Mouse (Mus musculus) stomach, embryonic 16.5 days (tissue): Measurements from ENCODE around the gene R3hcc1l. TPM values are rescaled to one million over a fixed set of nuclear protein-coding genes. Genes with fewer than 3 reads are reported as not detected.

Source experiments
- ATAC-seq: fragments of 200-750 bp; cut with Nextera tagmentation; 2 replicates; pipeline ENCODE4 v1.8.0; 2017; ENCODE audit warnings: moderate number of reproducible peaks, moderate TSS enrichment; ENCODE audit not compliant: insufficient read depth, low FRiP score
- H3K27ac ChIP-seq: fragments of 300-500 bp; sonication (generic); 2 replicates; pipeline ENCODE4 v1.5.1; 2014; ENCODE audit warnings: low read length
- H3K27me3 ChIP-seq: fragments of 300-500 bp; sonication (generic); 2 replicates; pipeline ENCODE4 v1.6.1; 2014; ENCODE audit warnings: low read length, control low read depth, mixed read lengths; ENCODE audit not compliant: control insufficient read depth, insufficient read depth
- H3K36me3 ChIP-seq: fragments of 300-500 bp; sonication (generic); 2 replicates; pipeline ENCODE4 v1.6.1; 2014; ENCODE audit warnings: low read length; ENCODE audit not compliant: control insufficient read depth, insufficient read depth
- H3K4me1 ChIP-seq: fragments of 300-500 bp; sonication (generic); 2 replicates; pipeline ENCODE4 v1.6.1; 2014; ENCODE audit warnings: low read length, control low read depth, mixed read lengths; ENCODE audit not compliant: control insufficient read depth, insufficient read depth
- H3K4me2 ChIP-seq: fragments of 300-500 bp; sonication (generic); 2 replicates; pipeline ENCODE4 v1.6.1; 2014; ENCODE audit warnings: low read depth, low read length, mixed read lengths
- H3K4me3 ChIP-seq: fragments of 300-500 bp; sonication (generic); replicated peaks from 2 replicates; pipeline ENCODE4 v1.5.1; 2014; ENCODE audit warnings: mild to moderate bottlenecking, low read length
- H3K9ac ChIP-seq: fragments of 300-500 bp; sonication (generic); 2 replicates; pipeline ENCODE4 v1.6.1; 2014; ENCODE audit warnings: low read length
- H3K9me3 ChIP-seq: fragments of 300-500 bp; sonication (generic); replicated peaks from 2 replicates; pipeline ENCODE4 v1.6.1; 2016; ENCODE audit warnings: low read length, control low read depth; ENCODE audit not compliant: control insufficient read depth
- WGBS: fragments of 180-500 bp; shearing (Covaris S2); extraction: QIAGEN DNeasy Blood & Tissue Kit; methylation state at CpG from one replicate; pipeline ENCODE4 v1.1.7; 2014; 5-methylcytosine and 5-hydroxymethylcytosine counted together
- polyA plus RNA-seq: library from polyadenylated mRNA; unstranded; fragments of >200 nt; fragmentation: Nextera tagmentation; extraction: Ambion mirVana; gene quantifications from 2 replicates; pipeline ENCODE4 v1.2.1, GENCODE M21; 2015

The R3hcc1l gene
- polyA plus RNA-seq, 1 experiment from 2014 or later = 22.2 TPM

DNA sequence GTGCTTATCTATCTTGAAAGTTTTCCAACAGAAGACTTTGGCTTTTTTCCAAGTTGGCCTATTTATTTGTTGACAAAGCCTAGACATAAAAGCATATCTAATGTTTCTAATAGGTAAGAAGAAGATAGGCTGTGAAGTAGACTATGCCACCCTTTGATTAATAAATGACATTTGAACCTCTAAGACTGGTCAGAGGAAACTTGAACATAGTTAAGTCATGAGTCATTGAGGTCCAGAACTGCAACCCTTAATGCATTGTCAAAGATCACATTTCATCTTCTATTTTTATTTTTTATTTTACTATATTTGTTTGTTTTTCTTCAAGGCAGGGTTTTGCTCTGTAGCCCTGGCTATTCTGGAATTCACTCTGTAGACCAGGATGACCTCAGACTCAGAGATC is 48.5 kb downstream of the R3hcc1l start:
- no peaks in the 10 kb centered on the region for H3K36me3 ChIP-seq
- no peaks in the 10 kb centered on the region for H3K4me1 ChIP-seq
- no peak for ATAC-seq
- no peak overlapping the region for H3K4me3 ChIP-seq
- H3K9me3 ChIP-seq = no peaks in the 10 kb centered on the region
- no peak overlapping the region for H3K9ac ChIP-seq
- no peak overlapping the region for H3K4me2 ChIP-seq
- H3K27me3 ChIP-seq = no peaks in the 10 kb centered on the region
- H3K27ac ChIP-seq = no peak overlapping the region

DNA sequence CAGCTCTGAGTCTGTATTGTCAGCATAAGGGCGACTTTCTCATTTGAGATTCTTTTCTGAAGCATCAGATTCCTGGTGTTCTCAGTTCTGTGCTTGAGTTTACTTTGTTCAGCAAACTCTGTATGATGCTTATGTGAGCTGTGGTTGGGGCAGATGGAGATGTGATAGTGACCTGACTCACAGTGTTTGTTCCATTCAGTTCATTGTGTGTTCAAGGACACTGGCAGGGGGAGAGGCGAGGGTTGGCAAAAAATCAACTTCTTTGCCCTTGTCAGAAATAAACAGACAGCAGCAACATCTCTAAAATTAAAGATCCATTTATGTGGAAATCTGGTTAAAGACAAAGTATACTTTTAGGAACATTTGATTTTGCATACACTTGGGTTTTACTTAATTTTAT is 50.5 kb downstream of the R3hcc1l start:
- Histone ChIP-seq H3K9ac (no peak overlapping the region), H3K27ac (no peak overlapping the region), H3K9me3 (no peaks in the 10 kb centered on the region), H3K4me2 (no peak overlapping the region), H3K36me3 (no peaks in the 10 kb centered on the region), H3K4me1 (no peaks in the 10 kb centered on the region), H3K4me3 (no peak overlapping the region), H3K27me3 (no peaks in the 10 kb centered on the region)
- no peak for ATAC-seq
- 71% methylated on average over 2 of the region's 2 CpGs for WGBS

DNA sequence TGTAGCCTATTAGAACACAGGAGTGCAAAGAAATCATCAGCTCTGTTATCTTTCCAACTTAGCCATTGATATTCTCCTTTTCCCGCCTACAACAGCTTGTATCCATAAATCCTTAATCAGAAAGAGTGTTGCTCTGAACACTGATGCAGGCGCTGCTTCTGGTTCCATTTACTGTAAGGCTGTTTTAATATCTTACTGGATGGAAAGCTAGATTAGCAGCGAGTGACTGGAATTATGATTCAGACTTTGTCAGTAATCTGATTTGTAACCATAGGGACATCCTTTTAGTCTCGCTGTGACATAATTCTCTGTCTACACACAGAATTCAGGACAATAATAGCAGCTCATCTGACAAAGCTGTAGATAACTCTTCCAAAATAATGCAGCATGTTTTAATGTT is 52.7 kb downstream of the R3hcc1l start:
- H3K9me3 ChIP-seq = no peaks in the 10 kb centered on the region
- no peak overlapping the region for H3K4me2 ChIP-seq
- H3K4me1 ChIP-seq = no peaks in the 10 kb centered on the region
- H3K4me3 ChIP-seq = no peak overlapping the region
- H3K36me3 ChIP-seq = no peaks in the 10 kb centered on the region
- no peak overlapping the region for H3K9ac ChIP-seq
- H3K27ac ChIP-seq = no peak overlapping the region
- H3K27me3 ChIP-seq = no peaks in the 10 kb centered on the region
- WGBS = 84% methylated on average over 4 of the region's 4 CpGs
- no peak for ATAC-seq

DNA sequence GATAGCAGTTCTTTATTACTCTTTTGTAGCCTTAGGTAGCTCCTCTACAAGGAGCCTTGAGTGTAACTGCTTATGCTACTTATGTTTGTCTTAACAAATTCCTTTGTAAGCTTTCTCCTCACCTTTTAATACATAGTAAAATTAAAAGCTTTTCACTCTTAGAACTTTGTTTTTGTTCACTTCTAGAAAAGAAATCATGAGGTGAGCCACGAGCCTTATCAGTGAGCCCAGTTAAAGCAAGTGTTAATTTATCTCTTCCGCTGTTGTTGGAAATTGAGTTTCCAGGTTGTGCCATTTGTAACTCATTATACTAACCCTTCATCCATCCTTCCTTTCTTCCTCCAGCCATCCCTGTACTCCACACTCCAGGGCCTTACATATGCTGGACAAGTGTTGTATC is 56.8 kb downstream of the R3hcc1l start:
- no peak overlapping the region for H3K4me3 ChIP-seq
- H3K36me3 ChIP-seq = no peaks in the 10 kb centered on the region
- H3K27me3 ChIP-seq = no peaks in the 10 kb centered on the region
- no peak overlapping the region for H3K27ac ChIP-seq
- H3K4me1 ChIP-seq = no peaks in the 10 kb centered on the region
- H3K9ac ChIP-seq = no peak overlapping the region
- H3K9me3 ChIP-seq = no peaks in the 10 kb centered on the region
- no peak for ATAC-seq
- 70% methylated on average over 2 of the region's 2 CpGs for WGBS
- H3K4me2 ChIP-seq = no peak overlapping the region

DNA sequence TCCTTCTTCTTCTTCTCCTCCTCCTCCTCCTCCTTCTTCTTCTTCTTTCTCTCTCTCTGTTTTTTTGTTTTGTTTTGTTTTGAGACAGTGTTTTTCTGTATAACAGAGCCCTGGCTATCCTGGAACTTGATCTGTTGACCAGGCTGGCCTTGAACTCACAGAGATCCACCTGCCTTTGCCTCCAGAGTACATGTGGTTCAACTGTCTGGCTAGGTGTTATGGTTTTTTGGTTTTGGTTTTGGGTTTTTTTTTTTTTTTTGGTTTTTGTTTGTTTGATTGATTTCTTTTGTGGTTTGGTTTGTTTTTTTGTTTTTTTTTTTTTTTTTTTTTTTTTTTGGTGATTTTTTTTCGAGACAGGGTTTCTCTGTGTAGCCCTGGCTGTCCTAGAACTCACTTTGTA is 58.3 kb downstream of the R3hcc1l start:
- Histone ChIP-seq H3K4me3 (no peak overlapping the region), H3K27me3 (no peaks in the 10 kb centered on the region), H3K9ac (no peak overlapping the region), H3K4me1 (no peaks in the 10 kb centered on the region), H3K4me2 (no peak overlapping the region), H3K36me3 (no peaks in the 10 kb centered on the region), H3K9me3 (no peaks in the 10 kb centered on the region), H3K27ac (no peak overlapping the region)
- no CpG with 5 or more reads among the region's 1 CpGs for WGBS
- no peak for ATAC-seq

DNA sequence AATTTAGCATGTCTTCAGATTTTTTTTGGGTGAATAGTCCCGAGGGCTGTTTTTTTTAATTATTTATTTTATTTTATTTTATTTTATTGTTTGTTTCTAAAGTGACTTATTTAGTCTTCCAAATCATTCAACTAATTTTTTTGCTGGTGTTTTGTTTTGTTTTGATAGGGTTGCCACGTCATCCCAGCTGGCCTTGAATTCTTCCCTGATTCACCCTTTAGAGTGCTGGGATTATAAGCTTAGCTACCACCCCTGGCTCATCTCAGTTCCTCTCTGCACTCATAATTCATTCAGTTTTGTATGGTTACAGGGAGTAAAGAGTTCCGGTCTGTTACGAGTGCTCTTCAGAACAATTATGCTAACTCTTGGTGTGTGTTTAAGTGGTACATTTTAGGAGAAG is 60.1 kb downstream of the R3hcc1l start:
- no peak overlapping the region for H3K4me2 ChIP-seq
- H3K9me3 ChIP-seq = no peaks in the 10 kb centered on the region
- ATAC-seq = no peak
- no peaks in the 10 kb centered on the region for H3K27me3 ChIP-seq
- WGBS = 74% methylated on average over 4 of the region's 4 CpGs
- no peaks in the 10 kb centered on the region for H3K4me1 ChIP-seq
- H3K36me3 ChIP-seq = no peaks in the 10 kb centered on the region
- H3K27ac ChIP-seq = no peak overlapping the region
- H3K9ac ChIP-seq = no peak overlapping the region
- no peak overlapping the region for H3K4me3 ChIP-seq

DNA sequence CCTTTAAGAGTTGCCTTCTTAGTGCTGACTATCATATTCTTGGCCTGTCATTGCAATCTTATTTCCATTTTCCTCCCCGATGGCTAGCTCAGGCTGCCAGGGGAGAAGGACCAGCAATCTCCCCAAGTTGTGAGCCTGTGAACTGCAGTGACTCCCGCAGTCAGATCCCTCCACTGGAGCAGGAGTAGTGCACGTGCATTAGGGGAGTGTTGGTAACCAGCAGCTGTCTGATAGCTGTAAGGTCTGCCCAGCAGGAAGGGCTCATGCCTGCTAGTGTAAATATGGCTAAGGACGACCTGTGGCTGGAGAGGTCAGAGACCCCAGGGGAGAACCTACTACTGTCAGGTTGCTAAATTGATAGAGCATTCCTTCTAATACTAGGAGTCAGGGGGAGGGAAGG is 62.1 kb downstream of the R3hcc1l start:
- Histone ChIP-seq H3K9me3 (no peaks in the 10 kb centered on the region), H3K27me3 (no peaks in the 10 kb centered on the region), H3K4me2 (no peak overlapping the region), H3K4me3 (no peak overlapping the region), H3K36me3 (no peaks in the 10 kb centered on the region), H3K9ac (no peak overlapping the region), H3K27ac (no peak overlapping the region), H3K4me1 (no peaks in the 10 kb centered on the region)
- 36% methylated on average over 4 of the region's 4 CpGs for WGBS
- no peak for ATAC-seq

DNA sequence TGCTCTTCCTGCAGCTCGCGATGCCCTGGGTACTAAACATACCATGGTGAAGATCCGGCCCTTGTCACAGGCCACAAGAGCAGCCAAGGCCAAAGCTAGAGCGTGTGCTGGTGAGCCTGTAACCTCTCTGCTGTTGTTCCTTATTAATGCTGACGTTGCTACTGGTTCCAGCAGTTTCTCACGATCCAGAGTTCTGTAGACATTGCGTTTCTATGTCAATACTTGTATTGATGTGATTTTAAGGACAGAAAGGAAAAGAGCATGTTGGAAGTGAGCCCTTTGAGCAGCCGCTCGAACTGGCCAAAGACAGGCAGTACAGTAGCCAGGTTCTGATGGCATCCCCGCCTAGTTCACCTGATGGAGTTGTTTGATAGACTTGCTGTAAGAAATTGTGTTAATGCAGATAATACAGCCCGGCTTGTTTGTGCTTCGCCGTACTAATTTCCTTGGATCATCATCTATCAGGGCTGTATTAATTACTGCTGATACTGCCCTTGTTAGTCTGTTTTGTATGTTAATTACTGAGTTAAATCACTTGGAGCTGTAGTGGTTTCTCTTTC is 64.3 kb downstream of the R3hcc1l start:
- Histone ChIP-seq H3K9me3 (no peaks in the 10 kb centered on the region), H3K4me3 (no peak overlapping the region), H3K27ac (no peak overlapping the region), H3K27me3 (no peaks in the 10 kb centered on the region), H3K9ac (no peak overlapping the region), H3K4me2 (no peak overlapping the region), H3K4me1 (no peaks in the 10 kb centered on the region), H3K36me3 (no peaks in the 10 kb centered on the region)
- no peak for ATAC-seq
- WGBS = 89% methylated on average over 13 of the region's 13 CpGs

DNA sequence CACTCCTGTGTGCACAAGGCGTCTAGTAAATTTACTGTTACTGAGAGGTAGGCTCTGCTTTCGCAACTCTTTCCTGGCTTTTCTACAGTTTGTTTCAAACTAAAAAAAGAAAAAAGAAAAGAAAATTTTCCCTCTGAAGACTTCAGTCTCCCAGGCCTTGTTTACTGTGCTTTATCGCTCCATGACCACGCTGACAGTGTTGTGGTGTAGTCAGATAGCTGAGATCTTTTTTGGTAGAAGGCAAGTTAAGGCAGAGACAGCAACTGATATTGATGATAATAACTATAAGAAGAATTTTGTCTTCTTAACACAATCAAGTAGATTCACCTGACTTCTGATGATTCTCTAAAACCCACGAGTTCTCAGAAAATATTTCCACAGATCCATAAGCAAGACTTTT is 65.1 kb downstream of the R3hcc1l start:
- Histone ChIP-seq H3K4me3 (no peak overlapping the region), H3K4me1 (no peaks in the 10 kb centered on the region), H3K9me3 (no peaks in the 10 kb centered on the region), H3K36me3 (no peaks in the 10 kb centered on the region), H3K4me2 (no peak overlapping the region), H3K27ac (no peak overlapping the region), H3K9ac (no peak overlapping the region), H3K27me3 (no peaks in the 10 kb centered on the region)
- ATAC-seq = no peak
- WGBS = 95% methylated on average over 5 of the region's 5 CpGs

DNA sequence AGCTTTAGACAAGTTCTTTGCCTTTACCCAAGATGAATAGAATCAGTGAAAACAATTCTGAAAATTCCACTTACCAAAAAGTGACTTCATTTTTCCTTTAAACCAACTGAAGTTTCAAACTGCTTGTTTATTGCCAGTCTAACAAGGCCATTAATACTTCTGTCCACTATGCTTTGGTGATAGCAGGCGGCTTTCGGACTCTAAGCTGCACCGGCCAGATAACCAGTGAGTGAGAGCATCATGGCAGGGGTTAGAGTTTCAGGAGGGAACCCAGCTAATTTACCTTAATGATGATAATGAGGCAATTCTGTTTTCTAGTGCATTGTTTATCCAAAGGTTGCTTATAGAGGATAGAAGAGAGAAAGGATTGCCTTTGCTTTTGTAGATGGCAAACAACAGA is 65.6 kb downstream of the R3hcc1l start:
- H3K4me1 ChIP-seq = no peaks in the 10 kb centered on the region
- no peak overlapping the region for H3K27ac ChIP-seq
- no peak overlapping the region for H3K4me2 ChIP-seq
- no peaks in the 10 kb centered on the region for H3K36me3 ChIP-seq
- ATAC-seq = no peak
- no peak overlapping the region for H3K9ac ChIP-seq
- no peak overlapping the region for H3K4me3 ChIP-seq
- 88% methylated on average over 3 of the region's 3 CpGs for WGBS
- H3K9me3 ChIP-seq = no peaks in the 10 kb centered on the region
- no peaks in the 10 kb centered on the region for H3K27me3 ChIP-seq
